Mouse (Mus musculus) midbrain, embryonic 12.5 days (tissue): Measurements from ENCODE around the gene Rnh1. TPM values are rescaled to one million over a fixed set of nuclear protein-coding genes. Genes with fewer than 3 reads are reported as not detected.

Source experiments
- ATAC-seq: fragments of 200-750 bp; cut with Nextera tagmentation; 2 replicates; pipeline ENCODE4 v1.8.0; 2017; ENCODE audit warnings: low read depth, moderate TSS enrichment, moderate library complexity; ENCODE audit not compliant: low FRiP score
- H3K27ac ChIP-seq: fragments of 300-500 bp; sonication (generic); replicated peaks from 2 replicates; pipeline ENCODE4 v1.5.1; 2016; ENCODE audit warnings: mild to moderate bottlenecking
- H3K27me3 ChIP-seq: fragments of 300-500 bp; sonication (generic); 2 replicates; pipeline ENCODE4 v1.6.1; 2016; ENCODE audit warnings: mild to moderate bottlenecking
- H3K36me3 ChIP-seq: fragments of 300-500 bp; sonication (generic); 2 replicates; pipeline ENCODE4 v1.6.1; 2016
- H3K4me1 ChIP-seq: fragments of 300-500 bp; sonication (generic); 2 replicates; pipeline ENCODE4 v1.6.1; 2016
- H3K4me2 ChIP-seq: fragments of 300-500 bp; sonication (generic); replicated peaks from 2 replicates; pipeline ENCODE4 v1.6.1; 2016; ENCODE audit warnings: mild to moderate bottlenecking, moderate library complexity
- H3K4me3 ChIP-seq: fragments of 300-500 bp; sonication (generic); 2 replicates; pipeline ENCODE4 v1.5.1; 2016; ENCODE audit warnings: mild to moderate bottlenecking
- H3K9ac ChIP-seq: fragments of 300-500 bp; sonication (generic); replicated peaks from 2 replicates; pipeline ENCODE4 v1.6.1; 2016; ENCODE audit warnings: mild to moderate bottlenecking, moderate library complexity
- H3K9me3 ChIP-seq: fragments of 300-500 bp; sonication (generic); 2 replicates; pipeline ENCODE4 v1.6.1; 2016; ENCODE audit warnings: mild to moderate bottlenecking
- WGBS: fragments of 180-500 bp; shearing (Covaris S2); methylation state at CpG from one replicate; pipeline ENCODE4 v1.1.7; 2016; 5-methylcytosine and 5-hydroxymethylcytosine counted together
- microRNA counts: library from miRNA; unstranded; fragments of <30 nt; microRNA quantifications from one replicate; lab custom pipeline; 2017
- microRNA-seq: library from miRNA; unstranded; fragments of <30 nt; microRNA quantifications from one replicate; pipeline ENCODE4, GENCODE M21; 2017
- polyA plus RNA-seq: library from polyadenylated mRNA; unstranded; fragments of >200 nt; fragmentation: Nextera tagmentation; extraction: Ambion mirVana; gene quantifications from 2 replicates; pipeline ENCODE4 v1.2.1, GENCODE M21; 2016

The Rnh1 gene
- polyA plus RNA-seq, 1 experiment from 2014 or later = 54.9 TPM

DNA sequence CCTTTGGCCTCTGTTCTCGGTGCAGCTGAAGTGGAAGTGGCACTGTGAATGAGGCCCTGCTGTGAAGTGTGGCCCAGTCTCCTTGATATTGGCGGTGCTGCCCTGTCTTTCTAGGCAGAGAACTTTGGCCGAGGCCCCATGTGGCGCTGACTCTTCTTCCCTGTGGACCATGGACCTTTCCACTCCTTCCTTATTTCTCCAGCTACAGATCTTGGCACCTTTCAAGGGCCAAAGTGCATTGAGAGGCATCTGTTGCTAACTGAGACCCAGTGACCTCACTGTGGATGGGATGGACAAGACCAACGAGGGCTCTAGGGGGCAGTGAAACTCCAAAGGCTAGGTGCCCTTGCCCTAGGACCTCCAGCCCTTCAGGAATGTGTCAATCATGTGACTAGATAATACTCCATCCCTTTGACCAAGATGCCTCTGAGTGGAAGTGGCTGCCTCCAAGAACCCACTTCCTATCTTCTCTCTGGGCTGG is 51.6 kb downstream of the Rnh1 start:
- ATAC-seq = no peak
- no peak overlapping the region for H3K9ac ChIP-seq
- H3K9me3 ChIP-seq = no peaks in the 10 kb centered on the region
- H3K4me2 ChIP-seq = no peak overlapping the region
- WGBS = 77% methylated on average over 5 of the region's 5 CpGs
- H3K27me3 ChIP-seq = peaks cover 16% of the 10 kb centered on the region
- H3K36me3 ChIP-seq = no peaks in the 10 kb centered on the region
- H3K27ac ChIP-seq = no peak overlapping the region
- no peak overlapping the region for H3K4me3 ChIP-seq
- peaks cover 4% of the 10 kb centered on the region; the same call in 1 of the 2 replicates for H3K4me1 ChIP-seq

DNA sequence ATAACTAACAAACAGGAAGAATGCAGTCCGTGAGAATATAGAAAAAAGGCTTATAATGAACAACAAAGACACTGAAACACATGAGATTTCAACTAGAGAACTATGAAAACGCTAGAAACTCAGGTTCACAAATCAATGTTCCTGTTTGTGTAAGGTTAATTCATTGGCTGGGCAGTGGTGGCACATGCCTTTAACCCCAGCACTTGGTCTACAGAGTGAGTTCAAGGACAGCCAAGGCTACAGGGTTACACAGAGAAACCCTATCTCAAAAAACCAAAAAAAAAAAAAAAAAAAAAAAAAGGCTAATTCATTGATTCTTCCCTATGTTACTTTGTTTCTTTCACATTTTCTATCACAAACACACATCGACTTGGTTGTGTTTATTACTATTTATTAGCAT is 52.1 kb downstream of the Rnh1 start:
- H3K4me3 ChIP-seq = no peak overlapping the region
- no peak overlapping the region for H3K9ac ChIP-seq
- WGBS = 83% methylated on average over 3 of the region's 3 CpGs
- peaks cover 4% of the 10 kb centered on the region; the same call in 1 of the 2 replicates for H3K4me1 ChIP-seq
- no peak overlapping the region for H3K4me2 ChIP-seq
- peaks cover 20% of the 10 kb centered on the region for H3K27me3 ChIP-seq
- H3K9me3 ChIP-seq = no peaks in the 10 kb centered on the region
- H3K36me3 ChIP-seq = no peaks in the 10 kb centered on the region
- ATAC-seq = no peak
- no peak overlapping the region for H3K27ac ChIP-seq

DNA sequence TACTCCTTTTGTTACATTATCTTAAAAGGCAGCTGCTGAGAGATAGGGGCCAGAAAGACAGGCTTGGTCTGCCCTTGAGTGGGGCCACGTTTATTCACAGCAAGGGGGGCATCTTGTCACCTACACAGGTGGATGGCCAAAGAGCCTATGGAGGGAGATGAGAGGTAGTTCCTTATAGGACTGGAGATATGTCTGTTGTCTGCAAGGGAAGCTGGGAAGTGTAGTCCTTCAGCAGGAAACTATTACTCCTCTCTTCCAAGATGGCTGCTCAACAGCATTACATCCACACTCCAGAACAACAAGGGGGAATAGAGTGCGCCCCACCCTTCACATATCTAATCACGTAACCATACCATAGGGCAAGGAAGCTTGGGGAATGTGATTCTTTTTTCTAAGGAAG is 53.2 kb downstream of the Rnh1 start:
- peaks cover 4% of the 10 kb centered on the region; the same call in 1 of the 2 replicates for H3K4me1 ChIP-seq
- no peaks in the 10 kb centered on the region for H3K9me3 ChIP-seq
- no peak overlapping the region for H3K27ac ChIP-seq
- no peak for ATAC-seq
- no peak overlapping the region for H3K4me2 ChIP-seq
- H3K36me3 ChIP-seq = no peaks in the 10 kb centered on the region
- H3K27me3 ChIP-seq = peaks cover 21% of the 10 kb centered on the region
- H3K9ac ChIP-seq = no peak overlapping the region
- no peak overlapping the region for H3K4me3 ChIP-seq
- 75% methylated on average over 3 of the region's 3 CpGs for WGBS

DNA sequence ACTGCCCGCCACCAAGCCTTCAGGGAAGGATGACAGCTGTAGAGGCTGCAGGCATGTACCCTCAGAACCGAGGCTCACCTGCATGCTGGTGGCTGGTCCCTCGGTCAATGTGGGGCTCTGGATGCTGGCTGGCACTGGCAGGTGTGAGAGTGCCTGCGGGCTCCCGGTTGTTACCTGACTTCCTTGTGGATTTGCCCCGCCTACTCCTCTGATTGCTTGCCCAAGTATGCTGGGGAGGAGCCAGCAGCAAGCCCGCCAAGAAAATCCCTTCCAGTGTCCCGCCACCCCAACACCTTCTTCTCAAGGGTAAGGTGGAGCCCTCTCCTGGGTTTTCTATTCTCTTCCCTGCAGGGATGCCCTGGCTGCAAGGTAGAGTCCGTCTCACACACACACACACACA is 55.0 kb downstream of the Rnh1 start, which contains the start of gene Ano9:
TSS of gene Ano9 (minus strand) at position 171 of the 400 bp plus-strand sequence.
- Histone ChIP-seq H3K27me3 (peaks cover 21% of the 10 kb centered on the region), H3K4me1 (no peaks in the 10 kb centered on the region), H3K4me2 (no peak within 1 kb of the TSS), H3K4me3 (no peak within 1 kb of the TSS), H3K9me3 (no peaks in the 10 kb centered on the region), H3K27ac (no peak within 1 kb of the TSS), H3K9ac (no peak within 1 kb of the TSS), H3K36me3 (no peaks in the 10 kb centered on the region)
- no peak for ATAC-seq
- 15% methylated on average over 9 of the region's 9 CpGs for WGBS

DNA sequence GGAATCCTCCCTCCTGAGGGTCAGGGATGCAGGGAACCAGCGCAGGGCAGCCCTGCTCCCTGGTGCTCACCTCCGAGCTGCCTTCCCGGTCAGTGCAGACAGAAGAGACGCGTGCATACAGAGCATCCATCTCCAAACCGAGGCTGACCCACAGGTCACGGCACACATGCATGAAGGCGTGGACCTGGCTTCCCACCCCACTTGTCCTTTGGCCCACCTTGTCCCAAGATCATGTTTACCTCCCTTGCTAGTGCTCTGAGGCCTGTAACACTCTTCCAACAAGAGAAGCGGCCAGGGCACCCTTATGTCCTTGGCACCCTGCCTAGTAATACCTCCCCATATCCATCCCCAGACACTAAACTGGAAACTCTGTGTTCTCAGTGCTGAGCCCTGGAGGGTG is 56.8 kb downstream of the Rnh1 start:
- WGBS = 91% methylated on average over 9 of the region's 9 CpGs
- H3K4me3 ChIP-seq = no peak overlapping the region
- H3K27me3 ChIP-seq = peaks cover 21% of the 10 kb centered on the region
- no peak overlapping the region for H3K9ac ChIP-seq
- no peak overlapping the region for H3K27ac ChIP-seq
- no peaks in the 10 kb centered on the region for H3K4me1 ChIP-seq
- no peak overlapping the region for H3K4me2 ChIP-seq
- no peaks in the 10 kb centered on the region for H3K36me3 ChIP-seq
- ATAC-seq = no peak
- H3K9me3 ChIP-seq = no peaks in the 10 kb centered on the region

MicroRNA genes within 50 kb of the gene (microRNA counts, 519-probe panel; counts per million panel counts)
- 6,088 counts per million, percentile 64 among the panel's probes with 10 or more counts for microRNA mmu-miR-210 (lab: Ali Mortazavi, UCI)

Small RNA genes within 50 kb of the gene (microRNA-seq; reads per million reads assigned to microRNA genes)
- gene Mir210 = 748 reads per million, percentile 75 among the genes with 10 or more reads in this experiment

Other genes with a start within 250 kb of the Rnh1 start
- gene Pgghg, start 231.5 kb downstream of the Rnh1 start, polyA plus RNA-seq = 13.1 and 14.9 TPM in 2 replicates
- gene Ifitm5, start 222.6 kb downstream of the Rnh1 start, polyA plus RNA-seq = 0.93 and 0.94 TPM in 2 replicates
- not detected in 2 replicates for gene Gm45717, start 216.9 kb downstream of the Rnh1 start, polyA plus RNA-seq
- 175 and 198 TPM in 2 replicates for gene Ifitm2, start 216.9 kb downstream of the Rnh1 start, polyA plus RNA-seq
- gene Ifitm1, start 205.6 kb downstream of the Rnh1 start, polyA plus RNA-seq = 7.8 and 10.3 TPM in 2 replicates
- 16.2 and 17.9 TPM in 2 replicates for gene Ifitm3, start 162.1 kb downstream of the Rnh1 start, polyA plus RNA-seq
- gene Ifitm6, start 154.9 kb downstream of the Rnh1 start, polyA plus RNA-seq = 0.29 TPM in 1 of 2 replicates, not detected in the other
- not detected in 2 replicates for gene Gm17387, start 143.7 kb downstream of the Rnh1 start, polyA plus RNA-seq
- 41.9 and 45.3 TPM in 2 replicates for gene B4galnt4, start 111.8 kb downstream of the Rnh1 start, polyA plus RNA-seq
- 1.6 and 1.8 TPM in 2 replicates for gene Pkp3, start 94.6 kb downstream of the Rnh1 start, polyA plus RNA-seq
- 1.6 and 1.7 TPM in 2 replicates for gene Sigirr, start 72.3 kb downstream of the Rnh1 start, polyA plus RNA-seq
- gene Ano9, start 55.1 kb downstream of the Rnh1 start, polyA plus RNA-seq = not detected in 2 replicates
- gene Ptdss2, start 50.5 kb downstream of the Rnh1 start, polyA plus RNA-seq = 67.5 and 76.6 TPM in 2 replicates
- gene Hras, start 21.1 kb upstream of the Rnh1 start, polyA plus RNA-seq = 93.4 and 96.4 TPM in 2 replicates
- 13.1 and 14.4 TPM in 2 replicates for gene Lrrc56, start 21.3 kb upstream of the Rnh1 start, polyA plus RNA-seq
- 3.7 and 3.8 TPM in 2 replicates for gene Lmntd2, start 41.2 kb upstream of the Rnh1 start, polyA plus RNA-seq
- gene Rassf7, start 43.0 kb upstream of the Rnh1 start, polyA plus RNA-seq = 40.1 and 40.6 TPM in 2 replicates
- 107 and 112 TPM in 2 replicates for gene Phrf1, start 55.9 kb upstream of the Rnh1 start, polyA plus RNA-seq
- 0.81 and 0.84 TPM in 2 replicates for gene Irf7, start 93.6 kb upstream of the Rnh1 start, polyA plus RNA-seq
- gene Cdhr5, start 103.9 kb upstream of the Rnh1 start, polyA plus RNA-seq = not detected in 2 replicates
- gene Sct, start 106.3 kb upstream of the Rnh1 start, polyA plus RNA-seq = 0.64 and 1.3 TPM in 2 replicates
- gene Drd4, start 119.1 kb upstream of the Rnh1 start, polyA plus RNA-seq = 0.39 and 0.68 TPM in 2 replicates
- 85.9 and 88.3 TPM in 2 replicates for gene Deaf1, start 154.8 kb upstream of the Rnh1 start, polyA plus RNA-seq
- 64.9 and 68.9 TPM in 2 replicates for gene Tmem80, start 154.9 kb upstream of the Rnh1 start, polyA plus RNA-seq
- gene Eps8l2, start 166.0 kb upstream of the Rnh1 start, polyA plus RNA-seq = 0.86 and 1.4 TPM in 2 replicates
- 362 and 364 TPM in 2 replicates for gene Taldo1, start 219.3 kb upstream of the Rnh1 start, polyA plus RNA-seq
- 47.0 and 48.2 TPM in 2 replicates for gene Gatd1, start 241.3 kb upstream of the Rnh1 start, polyA plus RNA-seq